Comparison of ENCODE assay signal across 8 mouse cellular contexts in the genomic region with DNA sequence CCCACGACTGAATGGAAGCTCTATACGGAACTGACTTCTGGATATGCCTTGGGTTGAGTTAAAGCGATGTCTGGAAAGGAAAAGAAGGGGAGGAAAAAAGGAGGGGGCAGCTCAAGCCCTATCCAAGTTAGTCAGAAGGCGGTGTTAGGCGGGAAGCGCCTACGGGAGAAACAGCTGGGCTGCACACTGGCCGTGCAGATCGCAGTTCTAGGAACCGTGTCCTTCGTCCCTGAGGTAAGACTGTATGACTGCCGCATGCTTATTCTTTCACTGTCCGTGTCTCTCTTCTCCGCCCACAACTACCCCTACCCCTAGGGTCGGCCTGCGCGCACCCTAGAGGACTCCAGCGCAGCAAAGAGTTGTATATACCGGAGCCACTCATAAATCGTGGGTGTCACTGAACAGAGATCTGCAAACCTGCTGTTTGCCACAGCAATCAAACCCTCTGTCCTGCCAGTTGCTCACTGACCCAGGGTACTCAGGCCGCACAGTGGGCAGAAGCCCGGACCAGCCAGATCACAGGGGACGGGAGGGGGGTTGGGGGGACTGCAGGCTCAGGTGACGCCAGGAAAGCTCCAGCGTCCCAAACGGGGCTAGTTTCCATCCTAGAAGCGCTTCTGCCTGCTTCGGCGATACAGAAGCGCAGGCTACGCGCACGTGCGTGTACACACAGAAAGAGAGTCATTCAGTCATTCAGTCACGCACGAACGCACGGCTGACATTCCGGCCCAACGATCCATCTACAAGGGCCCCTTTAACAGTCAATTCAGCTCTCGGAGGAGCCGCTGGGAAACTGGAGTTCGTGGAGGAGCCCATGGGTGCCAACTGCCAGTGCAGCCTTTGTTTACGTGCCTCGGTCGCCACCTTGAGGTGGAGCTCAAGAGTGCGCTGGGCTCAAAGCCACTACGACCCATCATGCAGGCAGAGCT. TPM values are rescaled to one million over a fixed set of nuclear protein-coding genes. Genes with fewer than 3 reads are reported as not detected.
DNase-seq lines count a peak whose midpoint lies in the region; ATAC-seq and TF ChIP-seq lines count a peak whose summit lies in the region.

No protein-coding gene starts in this region.

- H3K27me3 ChIP-seq in G1E (ENCODE audit: insufficient read depth, low read length), result peaks cover 60% of the 10 kb centered on the region
- H3K27me3 ChIP-seq in cerebellum, adult 2 months (ENCODE audit: control insufficient read depth, insufficient read depth, low read length), result peaks cover 1% of the 10 kb centered on the region; the same call in 1 of the 2 replicates
- peaks cover 32% of the 10 kb centered on the region for H3K27me3 ChIP-seq in forebrain, postnatal 0 days (ENCODE audit: insufficient read depth, low read length)
- H3K27me3 ChIP-seq in lung, embryonic 15.5 days, result peaks cover 48% of the 10 kb centered on the region
- peaks cover 15% of the 10 kb centered on the region for H3K27me3 ChIP-seq in thymus, adult 2 months (ENCODE audit: control insufficient read depth, insufficient read depth, low read length)

- DNase-seq in G1E (ENCODE audit: low spot score), result peak; percentile 63
- peak; percentile 80 to 87 for DNase-seq in cerebellum, adult 2 months
- DNase-seq in forebrain, postnatal 0 days, result peak; percentile 93
- peak; percentile 91 for DNase-seq in heart, postnatal 4 days
- DNase-seq in layer of hippocampus, adult 8-10 months (ENCODE audit: low spot score in 2 of 2), result peak; percentile 70 to 89
- peak; percentile 70 for DNase-seq in ovary, adult 18-20 months (ENCODE audit: low spot score)
- DNase-seq in thymus, adult 2 months, result peak; percentile 78

- peak overlapping the region; percentile 67 for H3K4me3 ChIP-seq in G1E (ENCODE audit: low read depth, low read length)
- H3K4me3 ChIP-seq in cerebellum, adult 2 months (replicated peaks; ENCODE audit: insufficient read depth, low read depth, low read length), result peak overlapping the region; percentile 74
- peak overlapping the region; percentile 43 for H3K4me3 ChIP-seq in forebrain, postnatal 0 days (ENCODE audit: low read depth, low read length)
- peak overlapping the region; percentile 48 for H3K4me3 ChIP-seq in lung, embryonic 15.5 days
- H3K4me3 ChIP-seq in thymus, adult 2 months (ENCODE audit: control insufficient read depth, insufficient read depth, low read length), result peak overlapping the region; percentile 41

- no peak for TF ChIP-seq POLR2A in cerebellum, adult 2 months (IDR thresholded peaks at IDR 0.05; ENCODE audit: borderline replicate concordance, insufficient read depth, low read length)
- no peak for TF ChIP-seq POLR2A in thymus, adult 2 months (IDR thresholded peaks at IDR 0.05; ENCODE audit: control insufficient read depth, extremely low read depth, insufficient read depth, low read length, poor library complexity)

- peak; percentile 73 for ATAC-seq in G1E (ENCODE audit: extremely low read depth, insufficient number of reproducible peaks, low FRiP score, poor library complexity, severe bottlenecking)
- ATAC-seq in forebrain, postnatal 0 days, result peak; percentile 92
- ATAC-seq in lung, embryonic 15.5 days (ENCODE audit: borderline replicate concordance, extremely low read depth, low FRiP score, low TSS enrichment), result peak; percentile 77

- peak overlapping the region; percentile 91 for H3K4me2 ChIP-seq in forebrain, postnatal 0 days (ENCODE audit: low read depth)
- H3K4me2 ChIP-seq in lung, embryonic 15.5 days, result peak overlapping the region; percentile 97

- TF ChIP-seq CTCF in G1E (IDR thresholded peaks at IDR 0.05; ENCODE audit: low read depth, low read length), result peak; percentile 53
- peak; percentile 91 for TF ChIP-seq CTCF in cerebellum, adult 2 months (IDR thresholded peaks at IDR 0.05; ENCODE audit: borderline replicate concordance, insufficient read depth, low read depth, low read length)
- peak; percentile 95 for TF ChIP-seq CTCF in forebrain, postnatal 0 days (IDR thresholded peaks at IDR 0.05; ENCODE audit: low read depth)
- peak; percentile 70; the same call in 1 of the 2 replicates for TF ChIP-seq CTCF in thymus, adult 2 months (IDR thresholded peaks at IDR 0.05; ENCODE audit: borderline replicate concordance, control insufficient read depth, extremely low read depth, insufficient read depth, low read length, poor library complexity)

- under 1% methylated on average over 48 of the region's 48 CpGs for WGBS in cerebellum, adult 2 months
- under 1% methylated on average over 48 of the region's 48 CpGs for WGBS in forebrain, postnatal 0 days
- under 1% methylated on average over 48 of the region's 48 CpGs for WGBS in lung, embryonic 15.5 days
- 2% methylated on average over 48 of the region's 48 CpGs for WGBS in thymus, adult 2 months

- no peaks in the 10 kb centered on the region for H3K9me3 ChIP-seq in G1E (replicated peaks)
- no peaks in the 10 kb centered on the region for H3K9me3 ChIP-seq in forebrain, postnatal 0 days (ENCODE audit: low read length)
- H3K9me3 ChIP-seq in lung, embryonic 15.5 days, result no peaks in the 10 kb centered on the region

- H3K36me3 ChIP-seq in G1E (replicated peaks), result no peaks in the 10 kb centered on the region
- H3K36me3 ChIP-seq in forebrain, postnatal 0 days (ENCODE audit: insufficient read depth), result no peaks in the 10 kb centered on the region
- no peaks in the 10 kb centered on the region for H3K36me3 ChIP-seq in lung, embryonic 15.5 days
- no peaks in the 10 kb centered on the region for H3K36me3 ChIP-seq in thymus, adult 2 months (ENCODE audit: control insufficient read depth, insufficient read depth, low read length)

- H3K4me1 ChIP-seq in G1E (ENCODE audit: insufficient read depth, low read depth, low read length), result peaks cover 28% of the 10 kb centered on the region
- H3K4me1 ChIP-seq in cerebellum, adult 2 months (ENCODE audit: control insufficient read depth, insufficient read depth, low read length), result no peaks in the 10 kb centered on the region
- H3K4me1 ChIP-seq in forebrain, postnatal 0 days (ENCODE audit: insufficient read depth), result peaks cover 16% of the 10 kb centered on the region
- peaks cover 20% of the 10 kb centered on the region for H3K4me1 ChIP-seq in lung, embryonic 15.5 days
- H3K4me1 ChIP-seq in thymus, adult 2 months (replicated peaks; ENCODE audit: control insufficient read depth, insufficient read depth, low read length), result peaks cover 4% of the 10 kb centered on the region

- H3K27ac ChIP-seq in cerebellum, adult 2 months (ENCODE audit: insufficient read depth, low read length), result no peak overlapping the region
- H3K27ac ChIP-seq in forebrain, postnatal 0 days (ENCODE audit: low read depth, low read length), result peak overlapping the region; percentile 55
- no peak overlapping the region for H3K27ac ChIP-seq in lung, embryonic 15.5 days
- H3K27ac ChIP-seq in thymus, adult 2 months (ENCODE audit: control insufficient read depth, insufficient read depth, low read length), result no peak overlapping the region

- H3K9ac ChIP-seq in forebrain, postnatal 0 days, result peak overlapping the region; percentile 43
- peak overlapping the region; percentile 32 for H3K9ac ChIP-seq in lung, embryonic 15.5 days

RNA-seq across cellular contexts. Expression of a gene that starts 0.6 kb away (rescaled TPM):
- 122 and 127 TPM in 2 replicates for total RNA-seq in G1E (2014; fragmentation: Nextera tagmentation)
- total RNA-seq in G1E (2017), result 239 and 262 TPM in 2 replicates
- 52.4 and 74.2 TPM in 2 replicates for polyA plus RNA-seq in G1E (2012)
- 105 and 113 TPM in 2 replicates for polyA plus RNA-seq in cerebellum, adult 2 months (2012; rRNA removed)
- 211 and 229 TPM in 2 replicates for total RNA-seq in forebrain, postnatal 0 days (2014; rRNA removed)
- polyA plus RNA-seq in forebrain, postnatal 0 days (2015; fragmentation: Nextera tagmentation; extraction: Ambion mirVana), result 431 and 439 TPM in 2 replicates
- 10 to 100 TPM; 80.6 to 84.0 TPM for total RNA-seq in heart, postnatal 4 days (2021)
- total RNA-seq in layer of hippocampus, adult 8-10 months (2022), result 100 to 1,000 TPM in 3 of 4 experiments, 10 to 100 TPM in 1; 85.8 to 111 (median 104) TPM
- 254 and 260 TPM in 2 replicates for polyA plus RNA-seq in lung, embryonic 15.5 days (2015; fragmentation: Nextera tagmentation; extraction: Ambion mirVana)
- polyA plus RNA-seq in thymus, adult 2 months (2012; rRNA removed), result 58.5 and 61.4 TPM in 2 replicates

RNA-seq across cellular contexts. Expression of a gene that starts 1.2 kb away (rescaled TPM):
- total RNA-seq in G1E (2014; fragmentation: Nextera tagmentation) (12.7 and 162 TPM in 2 replicates), G1E (2017) (2.5 and 3.8 TPM in 2 replicates)
- 2.3 and 2.6 TPM in 2 replicates for polyA plus RNA-seq in G1E (2012)
- polyA plus RNA-seq in cerebellum, adult 2 months (2012; rRNA removed), result 4.6 and 6.0 TPM in 2 replicates
- 33.1 and 64.7 TPM in 2 replicates for total RNA-seq in forebrain, postnatal 0 days (2014; rRNA removed)
- 26.5 and 46.2 TPM in 2 replicates for polyA plus RNA-seq in forebrain, postnatal 0 days (2015; fragmentation: Nextera tagmentation; extraction: Ambion mirVana)
- 10 to 100 TPM; 33.5 to 46.9 TPM for total RNA-seq in heart, postnatal 4 days (2021)
- total RNA-seq in layer of hippocampus, adult 8-10 months (2022), result 10 to 100 TPM; 22.1 to 37.2 (median 29.9) TPM
- 23.1 and 24.1 TPM in 2 replicates for polyA plus RNA-seq in lung, embryonic 15.5 days (2015; fragmentation: Nextera tagmentation; extraction: Ambion mirVana)
- 1.1 and 2.1 TPM in 2 replicates for polyA plus RNA-seq in thymus, adult 2 months (2012; rRNA removed)

RNA-seq across cellular contexts. Expression of a gene that starts 44.6 kb away (rescaled TPM):
- total RNA-seq in G1E (2014; fragmentation: Nextera tagmentation) (1.4 and 2.7 TPM in 2 replicates), G1E (2017) (2.0 and 2.3 TPM in 2 replicates)
- polyA plus RNA-seq in G1E (2012), result 0.31 TPM in 1 of 2 replicates, not detected in the other
- polyA plus RNA-seq in cerebellum, adult 2 months (2012; rRNA removed), result 0.79 and 1.2 TPM in 2 replicates
- 0.76 and 0.92 TPM in 2 replicates for total RNA-seq in forebrain, postnatal 0 days (2014; rRNA removed)
- polyA plus RNA-seq in forebrain, postnatal 0 days (2015; fragmentation: Nextera tagmentation; extraction: Ambion mirVana), result 0.31 and 0.53 TPM in 2 replicates
- total RNA-seq in heart, postnatal 4 days (2021), result 1 to 10 TPM; 1.3 to 2.1 TPM
- 1 to 10 TPM in 3 of 4 experiments, under 1 TPM in 1; 0.75 to 4.3 (median 3.2) TPM for total RNA-seq in layer of hippocampus, adult 8-10 months (2022)
- polyA plus RNA-seq in lung, embryonic 15.5 days (2015; fragmentation: Nextera tagmentation; extraction: Ambion mirVana), result 0.36 and 1.1 TPM in 2 replicates
- polyA plus RNA-seq in thymus, adult 2 months (2012; rRNA removed), result 1.1 and 1.5 TPM in 2 replicates
